ENCODE assay signal across 19 mouse cellular contexts in genomic region chr12:69416793-69417192, GRCm38 (mm10). TPM values are rescaled to one million over a fixed set of nuclear protein-coding genes. Genes with fewer than 3 reads are reported as not detected.
DNase-seq lines count a peak whose midpoint lies in the region; ATAC-seq and TF ChIP-seq lines count a peak whose summit lies in the region.
"Had no signal": no experiment of that assay in that cellular context is flagged by ENCODE, and none has a peak within 500 bp of the region (broad histone marks: within the 10 kb centered on the region; RNA-seq: fewer than 3 reads in every experiment).

No protein-coding gene starts in this region.

- no peak for TF ChIP-seq CTCF in kidney, adult 2 months (conservative IDR thresholded peaks at IDR 0.05; ENCODE audit: insufficient read depth, insufficient read length, low read depth, low read length)

- ATAC-seq in activated CD4-positive, CD25-positive, alpha-beta regulatory T cell, adult 4 months: peak; percentile 51
- peak; percentile 17; the same call in 1 of the 2 replicates for ATAC-seq in megakaryocyte, adult 5-6 weeks (ENCODE audit: poor library complexity, severe bottlenecking)
- ATAC-seq: forebrain, embryonic 15.5 days; midbrain, embryonic 15.5 days; Patski had no signal

- H3K4me1 ChIP-seq in kidney, adult 2 months (ENCODE audit: control insufficient read depth, insufficient read depth, low read length): no peaks in the 10 kb centered on the region
- H3K4me1 ChIP-seq: forebrain, embryonic 15.5 days; hindbrain, embryonic 13.5 days; midbrain, embryonic 15.5 days had no signal

- H3K36me3 ChIP-seq in kidney, adult 2 months (ENCODE audit: control insufficient read depth, insufficient read depth, low read length): no peaks in the 10 kb centered on the region
- H3K36me3 ChIP-seq: forebrain, embryonic 15.5 days; hindbrain, embryonic 13.5 days; midbrain, embryonic 15.5 days; neural tube, embryonic 13.5 days had no signal

- DNase-seq in kidney, postnatal 10 days: peak; percentile 22
- DNase-seq in kidney, adult 2 months: no peak
- no peak for DNase-seq in left cerebral cortex, adult 18-20 months (ENCODE audit: low spot score in 2 of 2)
- no peak for DNase-seq in thymus, postnatal 10 days (ENCODE audit: low spot score in 2 of 2)
- no peak for DNase-seq in kidney, adult 18-20 months
- DNase-seq in adrenal gland, postnatal 36 days: no peak
- DNase-seq: cerebellum, adult 9-10 months; liver; lung, adult 2 months; right cerebral cortex, postnatal 4 days; thymus, postnatal 14 days had no signal

- H3K4me3 ChIP-seq in kidney, adult 2 months (ENCODE audit: insufficient read depth, low read depth, low read length): no peak overlapping the region
- H3K4me3 ChIP-seq: erythroblast, embryonic 14.5 days; forebrain, embryonic 15.5 days; hindbrain, embryonic 13.5 days; midbrain, embryonic 15.5 days; neural tube, embryonic 13.5 days had no signal

- 61% methylated on average over 7 of the region's 7 CpGs for WGBS in kidney, adult 2 months

- H3K27ac ChIP-seq in kidney, adult 2 months (ENCODE audit: insufficient read depth, low read depth, low read length): no peak overlapping the region
- H3K27ac ChIP-seq: forebrain, embryonic 15.5 days; hindbrain, embryonic 13.5 days; midbrain, embryonic 15.5 days; neural tube, embryonic 13.5 days had no signal

- no peaks in the 10 kb centered on the region for H3K27me3 ChIP-seq in kidney, adult 2 months (replicated peaks; ENCODE audit: control insufficient read depth, insufficient read depth, low read length)
- H3K27me3 ChIP-seq: forebrain, embryonic 15.5 days; hindbrain, embryonic 13.5 days; midbrain, embryonic 15.5 days; neural tube, embryonic 13.5 days; Patski had no signal

- TF ChIP-seq POLR2A in kidney, adult 2 months (IDR thresholded peaks at IDR 0.05; ENCODE audit: low read depth, low read length): no peak

RNA-seq across cellular contexts. Expression of gene Gm9887, which starts 44.5 kb away (rescaled TPM):
- polyA plus RNA-seq in kidney, adult 2 months (2012; rRNA removed): 0.94 and 1.4 TPM in 2 replicates
- not detected for polyA plus RNA-seq in activated CD4-positive, CD25-positive, alpha-beta regulatory T cell, adult 4 months (2017; shearing (Covaris generic))
- total RNA-seq in megakaryocyte, adult 5-6 weeks (2015): not detected in 2 replicates
- total RNA-seq in megakaryocyte, adult 5-6 weeks (2017): not detected in 2 replicates
- total RNA-seq in left cerebral cortex, adult 18-20 months (2021): under 1 TPM; 0.65 to 0.80 TPM
- 1 to 10 TPM in 1 of 2 experiments, not detected in 1; 1.1 TPM for total RNA-seq in adrenal gland, postnatal 36 days (2021)

RNA-seq across cellular contexts. Expression of gene Arf6, which starts 44.8 kb away (rescaled TPM):
- polyA plus RNA-seq in kidney, adult 2 months (2012; rRNA removed): 90.7 and 95.6 TPM in 2 replicates
- polyA plus RNA-seq in activated CD4-positive, CD25-positive, alpha-beta regulatory T cell, adult 4 months (2017; shearing (Covaris generic)): 10 to 100 TPM; 35.2 to 74.5 TPM
- 78.8 and 94.8 TPM in 2 replicates for total RNA-seq in megakaryocyte, adult 5-6 weeks (2015)
- total RNA-seq in megakaryocyte, adult 5-6 weeks (2017): 125 and 133 TPM in 2 replicates
- 10 to 100 TPM; 56.6 to 57.9 TPM for total RNA-seq in left cerebral cortex, adult 18-20 months (2021)
- total RNA-seq in adrenal gland, postnatal 36 days (2021): 100 to 1,000 TPM; 114 to 154 TPM

RNA-seq across cellular contexts. Expression of gene Nemf, which starts 59.8 kb away (rescaled TPM):
- polyA plus RNA-seq in kidney, adult 2 months (2012; rRNA removed): 3.4 and 4.7 TPM in 2 replicates
- polyA plus RNA-seq in activated CD4-positive, CD25-positive, alpha-beta regulatory T cell, adult 4 months (2017; shearing (Covaris generic)): 100 to 1,000 TPM; 138 to 148 TPM
- 43.7 and 44.6 TPM in 2 replicates for total RNA-seq in megakaryocyte, adult 5-6 weeks (2015)
- 67.3 and 79.7 TPM in 2 replicates for total RNA-seq in megakaryocyte, adult 5-6 weeks (2017)
- 10 to 100 TPM; 47.3 to 49.0 TPM for total RNA-seq in left cerebral cortex, adult 18-20 months (2021)
- total RNA-seq in adrenal gland, postnatal 36 days (2021): 10 to 100 TPM; 43.7 to 45.6 TPM
